Mouse (Mus musculus): Measurements from ENCODE around the gene Tfeb. TPM values are rescaled to one million over a fixed set of nuclear protein-coding genes. Genes with fewer than 3 reads are reported as not detected.

Tfeb gene
- polyA plus RNA-seq, 1 experiment from 2014 or later: 14.3 TPM

- Histone ChIP-seq H3K27me3 (no peaks in the 10 kb centered on the region), H3K9ac (no peak overlapping the region), H3K9me3 (replicated peaks) (no peaks in the 10 kb centered on the region), H3K4me2 (replicated peaks) (no peak overlapping the region), H3K27ac (replicated peaks) (no peak overlapping the region), H3K4me1 (peaks cover 20% of the 10 kb centered on the region), H3K36me3 (no peaks in the 10 kb centered on the region), H3K4me3 (replicated peaks) (no peak overlapping the region)
- no peak for ATAC-seq (ENCODE audit: insufficient number of reproducible peaks, low FRiP score, low TSS enrichment, low read depth)
- 29% methylated on average over 3 of the region's 3 CpGs for WGBS
Observed at GRCm38 (mm10) chr17:47795446-47795845, 58.6 kb downstream of the Tfeb start.

GRCm38 (mm10) chr17:47796156-47796816 is 59.5 kb downstream of the Tfeb start:
- Histone ChIP-seq H3K9ac (no peak overlapping the region), H3K4me3 (replicated peaks) (no peak overlapping the region), H3K4me2 (replicated peaks) (no peak overlapping the region), H3K9me3 (replicated peaks) (no peaks in the 10 kb centered on the region), H3K4me1 (peaks cover 20% of the 10 kb centered on the region), H3K27ac (replicated peaks) (no peak overlapping the region), H3K27me3 (no peaks in the 10 kb centered on the region), H3K36me3 (no peaks in the 10 kb centered on the region)
- 47% methylated on average over 16 of the region's 16 CpGs for WGBS
- no peak for ATAC-seq (ENCODE audit: insufficient number of reproducible peaks, low FRiP score, low TSS enrichment, low read depth)

DNA sequence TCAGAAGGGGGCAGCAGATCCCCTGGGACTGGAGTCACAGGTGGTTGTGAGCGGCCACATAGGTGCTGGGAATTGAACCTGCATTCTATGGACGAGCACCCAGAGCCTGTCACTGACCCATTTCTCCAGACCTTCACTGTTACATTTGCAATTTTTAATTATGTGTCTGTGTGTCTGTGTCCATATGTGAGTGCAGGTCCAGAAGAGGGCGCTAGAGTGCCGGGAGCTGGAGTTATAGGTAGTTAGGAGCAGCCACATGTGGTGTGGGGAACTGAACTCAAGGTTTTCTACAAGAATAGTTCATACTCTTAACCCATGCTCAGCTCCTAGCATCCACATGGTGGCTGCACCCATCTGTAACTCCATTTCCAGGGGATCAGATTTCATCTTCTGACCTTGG is 60.1 kb downstream of the Tfeb start:
- no peaks in the 10 kb centered on the region for H3K36me3 ChIP-seq
- WGBS: 72% methylated on average over 4 of the region's 4 CpGs
- peaks cover 18% of the 10 kb centered on the region for H3K4me1 ChIP-seq
- H3K9ac ChIP-seq: no peak overlapping the region
- no peaks in the 10 kb centered on the region for H3K27me3 ChIP-seq
- H3K27ac ChIP-seq (replicated peaks): no peak overlapping the region
- H3K4me2 ChIP-seq (replicated peaks): no peak overlapping the region
- ATAC-seq (ENCODE audit: insufficient number of reproducible peaks, low FRiP score, low TSS enrichment, low read depth): no peak
- no peaks in the 10 kb centered on the region for H3K9me3 ChIP-seq (replicated peaks)
- H3K4me3 ChIP-seq (replicated peaks): no peak overlapping the region

- Histone ChIP-seq H3K36me3 (no peaks in the 10 kb centered on the region), H3K4me2 (replicated peaks) (no peak overlapping the region), H3K27me3 (no peaks in the 10 kb centered on the region), H3K27ac (replicated peaks) (no peak overlapping the region), H3K4me3 (replicated peaks) (no peak overlapping the region), H3K9ac (no peak overlapping the region), H3K9me3 (replicated peaks) (no peaks in the 10 kb centered on the region), H3K4me1 (peaks cover 18% of the 10 kb centered on the region)
- no peak for ATAC-seq (ENCODE audit: insufficient number of reproducible peaks, low FRiP score, low TSS enrichment, low read depth)
- WGBS: 82% methylated on average over 9 of the region's 9 CpGs
Observed at GRCm38 (mm10) chr17:47797383-47797782, 60.6 kb downstream of the Tfeb start.

DNA sequence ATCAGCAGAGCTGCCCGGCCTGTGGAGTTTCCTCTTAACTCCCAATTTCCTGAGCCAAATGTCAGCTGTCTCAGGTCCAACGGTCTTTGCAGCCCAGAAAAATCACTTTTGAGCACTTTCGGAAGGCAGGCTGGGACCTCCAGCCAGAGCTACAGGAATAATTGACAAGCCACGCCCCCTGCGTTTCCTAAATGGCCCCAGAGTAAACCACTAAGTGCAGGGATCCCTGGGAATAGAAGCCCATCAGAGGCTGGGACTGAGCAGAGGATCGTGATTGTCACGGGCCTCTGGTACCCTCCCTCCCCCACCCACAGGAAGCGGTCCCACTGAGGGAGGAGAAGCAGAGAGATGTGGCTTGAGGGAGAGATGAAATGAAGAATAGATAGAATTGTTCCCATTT is 66.0 kb downstream of the Tfeb start:
- 0 out of 2 replicates have a peak, but pooled peaks have one; percentile 30 for ATAC-seq (ENCODE audit: insufficient number of reproducible peaks, low FRiP score, low TSS enrichment, low read depth)
- Histone ChIP-seq H3K4me1 (peaks cover 25% of the 10 kb centered on the region), H3K27ac (replicated peaks) (no peak overlapping the region), H3K36me3 (no peaks in the 10 kb centered on the region), H3K9ac (no peak overlapping the region), H3K4me2 (replicated peaks) (no peak overlapping the region), H3K9me3 (replicated peaks) (no peaks in the 10 kb centered on the region), H3K4me3 (replicated peaks) (no peak overlapping the region), H3K27me3 (no peaks in the 10 kb centered on the region)
- 10% methylated on average over 8 of the region's 8 CpGs for WGBS

DNA sequence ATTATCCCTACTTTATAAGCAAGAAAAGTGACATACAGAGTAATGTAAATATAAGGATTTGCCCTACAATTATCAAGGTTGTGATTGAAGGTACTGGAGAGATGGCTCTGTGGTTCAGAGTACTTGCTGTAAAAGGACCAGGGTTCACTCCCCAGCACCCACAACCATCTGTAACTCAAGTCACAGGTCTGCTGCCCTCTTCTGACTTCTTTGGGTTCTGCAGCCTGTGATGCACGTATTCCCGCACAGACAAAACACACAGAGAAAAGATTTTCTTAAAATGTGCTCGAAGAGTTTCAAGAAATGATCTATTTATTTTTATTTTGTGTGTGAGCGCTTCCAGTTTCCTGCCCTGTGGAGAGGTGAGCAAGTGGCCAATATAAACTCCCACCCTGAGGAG is 66.8 kb downstream of the Tfeb start:
- Histone ChIP-seq H3K36me3 (no peaks in the 10 kb centered on the region), H3K27ac (replicated peaks) (no peak overlapping the region), H3K4me1 (peaks cover 25% of the 10 kb centered on the region), H3K4me3 (replicated peaks) (no peak overlapping the region), H3K9me3 (replicated peaks) (no peaks in the 10 kb centered on the region), H3K9ac (no peak overlapping the region), H3K4me2 (replicated peaks) (no peak overlapping the region), H3K27me3 (no peaks in the 10 kb centered on the region)
- 95% methylated on average over 4 of the region's 4 CpGs for WGBS
- ATAC-seq (ENCODE audit: insufficient number of reproducible peaks, low FRiP score, low TSS enrichment, low read depth): no peak

DNA sequence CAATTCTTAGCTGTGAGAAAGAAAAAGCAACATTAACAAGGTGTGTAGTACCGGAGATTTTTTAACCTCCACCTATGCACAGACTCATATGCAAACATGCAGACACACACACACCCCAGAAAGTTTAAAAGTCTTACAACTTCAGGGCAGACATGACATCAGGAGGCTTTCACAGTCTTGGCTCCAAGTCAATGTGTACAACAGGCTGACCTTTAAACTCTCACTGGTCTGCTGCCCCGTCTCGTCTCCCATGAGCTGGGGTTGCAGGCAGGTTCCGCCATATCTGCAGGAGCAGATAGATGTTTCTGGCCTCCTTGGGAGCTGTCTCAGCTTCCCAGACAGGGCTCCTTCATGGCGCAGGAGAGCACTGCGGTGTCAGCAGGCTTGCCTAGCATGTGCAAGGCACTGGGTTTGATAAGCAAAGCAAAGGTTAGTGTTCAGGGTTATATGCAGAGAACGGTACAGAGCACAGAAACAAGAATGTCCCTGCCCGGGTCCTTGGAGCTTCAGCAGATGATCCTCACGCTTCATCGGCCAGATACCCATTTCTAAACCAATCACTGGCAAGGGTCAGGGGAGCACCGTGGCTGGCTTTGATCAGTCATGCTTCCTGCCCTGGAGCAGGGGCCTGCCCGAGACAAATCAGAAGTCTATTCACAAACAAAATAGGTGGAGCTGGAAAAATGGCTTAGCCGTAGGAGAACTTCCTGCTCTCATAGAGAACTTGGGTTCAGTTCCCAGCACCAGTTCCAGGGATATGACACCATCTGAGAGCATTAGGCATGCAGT is 68.4 kb downstream of the Tfeb start:
- H3K4me1 ChIP-seq: peaks cover 31% of the 10 kb centered on the region
- H3K4me2 ChIP-seq (replicated peaks): no peak overlapping the region
- no peaks in the 10 kb centered on the region for H3K9me3 ChIP-seq (replicated peaks)
- no peak overlapping the region for H3K9ac ChIP-seq
- H3K27ac ChIP-seq (replicated peaks): no peak overlapping the region
- 43% methylated on average over 13 of the region's 13 CpGs for WGBS
- no peak overlapping the region for H3K4me3 ChIP-seq (replicated peaks)
- no peak for ATAC-seq (ENCODE audit: insufficient number of reproducible peaks, low FRiP score, low TSS enrichment, low read depth)
- no peaks in the 10 kb centered on the region for H3K27me3 ChIP-seq
- no peaks in the 10 kb centered on the region for H3K36me3 ChIP-seq

DNA sequence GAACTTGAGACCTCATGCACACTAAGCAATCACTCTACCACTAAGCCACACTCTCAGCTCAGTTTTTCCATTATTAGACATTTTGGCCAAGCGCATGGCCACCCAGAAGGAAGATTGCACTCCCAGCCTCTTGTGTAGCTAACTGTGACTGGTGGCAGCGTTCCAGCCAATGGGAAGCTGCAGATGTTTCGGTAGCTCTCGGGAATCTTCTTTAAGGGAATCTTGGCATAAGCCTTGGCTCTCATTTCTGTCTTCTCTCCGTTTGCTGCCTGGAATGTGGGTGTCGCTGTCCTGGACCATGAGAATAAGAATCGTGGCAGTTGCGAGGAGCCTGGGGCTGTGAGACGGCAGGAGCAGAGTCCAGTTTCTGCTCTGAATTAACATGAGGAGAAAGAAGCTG is 69.4 kb downstream of the Tfeb start:
- WGBS: 25% methylated on average over 9 of the region's 9 CpGs
- no peak; the same call in 1 of the 2 replicates for ATAC-seq (ENCODE audit: insufficient number of reproducible peaks, low FRiP score, low TSS enrichment, low read depth)
- Histone ChIP-seq H3K36me3 (no peaks in the 10 kb centered on the region), H3K4me2 (replicated peaks) (peak overlapping the region; percentile 4), H3K4me3 (replicated peaks) (no peak overlapping the region), H3K27ac (replicated peaks) (peak overlapping the region; percentile 51; the same call in 1 of the 2 replicates), H3K9ac (no peak overlapping the region), H3K9me3 (replicated peaks) (no peaks in the 10 kb centered on the region), H3K4me1 (peaks cover 31% of the 10 kb centered on the region), H3K27me3 (no peaks in the 10 kb centered on the region)

GRCm38 (mm10) chr17:47811265-47811800 is 74.5 kb downstream of the Tfeb start:
- WGBS: 74% methylated on average over 15 of the region's 15 CpGs
- peaks cover 47% of the 10 kb centered on the region for H3K4me1 ChIP-seq

GRCm38 (mm10) chr17:47812200-47812599 is 75.4 kb downstream of the Tfeb start:
- H3K4me1 ChIP-seq: peaks cover 43% of the 10 kb centered on the region
- no peaks in the 10 kb centered on the region for H3K27me3 ChIP-seq
- H3K9ac ChIP-seq: no peak overlapping the region
- H3K4me2 ChIP-seq (replicated peaks): no peak overlapping the region
- peaks cover 24% of the 10 kb centered on the region for H3K36me3 ChIP-seq
- no peak for ATAC-seq (ENCODE audit: insufficient number of reproducible peaks, low FRiP score, low TSS enrichment, low read depth)
- H3K4me3 ChIP-seq (replicated peaks): no peak overlapping the region
- no peak overlapping the region for H3K27ac ChIP-seq (replicated peaks)
- no peaks in the 10 kb centered on the region for H3K9me3 ChIP-seq (replicated peaks)
- 82% methylated on average over 6 of the region's 6 CpGs for WGBS

More at GRCm38 (mm10) chr17:47811265-47811800, 74.5 kb downstream of the Tfeb start:
- no peaks in the 10 kb centered on the region for H3K9me3 ChIP-seq (replicated peaks)
- no peak overlapping the region for H3K9ac ChIP-seq
- no peak overlapping the region for H3K4me3 ChIP-seq (replicated peaks)
- no peak overlapping the region for H3K27ac ChIP-seq (replicated peaks)
- no peaks in the 10 kb centered on the region for H3K27me3 ChIP-seq
- ATAC-seq (ENCODE audit: insufficient number of reproducible peaks, low FRiP score, low TSS enrichment, low read depth): no peak
- H3K36me3 ChIP-seq: peaks cover 18% of the 10 kb centered on the region
- H3K4me2 ChIP-seq (replicated peaks): no peak overlapping the region

GRCm38 (mm10) chr17:47813616-47814015 is 76.8 kb downstream of the Tfeb start:
- no peak overlapping the region for H3K4me2 ChIP-seq (replicated peaks)
- ATAC-seq (ENCODE audit: insufficient number of reproducible peaks, low FRiP score, low TSS enrichment, low read depth): peak; percentile 63
- no peaks in the 10 kb centered on the region for H3K27me3 ChIP-seq

More at GRCm38 (mm10) chr17:47813616-47814015, 76.8 kb downstream of the Tfeb start:
- H3K36me3 ChIP-seq: peaks cover 37% of the 10 kb centered on the region
- peak overlapping the region; percentile 76 for H3K27ac ChIP-seq (replicated peaks)
- H3K9me3 ChIP-seq (replicated peaks): no peaks in the 10 kb centered on the region
- no peak overlapping the region for H3K9ac ChIP-seq
- H3K4me3 ChIP-seq (replicated peaks): no peak overlapping the region
- H3K4me1 ChIP-seq: peaks cover 43% of the 10 kb centered on the region
- 32% methylated on average over 5 of the region's 5 CpGs for WGBS
